Mouse (Mus musculus): ENCODE data around the gene Zfp316.

DNA sequence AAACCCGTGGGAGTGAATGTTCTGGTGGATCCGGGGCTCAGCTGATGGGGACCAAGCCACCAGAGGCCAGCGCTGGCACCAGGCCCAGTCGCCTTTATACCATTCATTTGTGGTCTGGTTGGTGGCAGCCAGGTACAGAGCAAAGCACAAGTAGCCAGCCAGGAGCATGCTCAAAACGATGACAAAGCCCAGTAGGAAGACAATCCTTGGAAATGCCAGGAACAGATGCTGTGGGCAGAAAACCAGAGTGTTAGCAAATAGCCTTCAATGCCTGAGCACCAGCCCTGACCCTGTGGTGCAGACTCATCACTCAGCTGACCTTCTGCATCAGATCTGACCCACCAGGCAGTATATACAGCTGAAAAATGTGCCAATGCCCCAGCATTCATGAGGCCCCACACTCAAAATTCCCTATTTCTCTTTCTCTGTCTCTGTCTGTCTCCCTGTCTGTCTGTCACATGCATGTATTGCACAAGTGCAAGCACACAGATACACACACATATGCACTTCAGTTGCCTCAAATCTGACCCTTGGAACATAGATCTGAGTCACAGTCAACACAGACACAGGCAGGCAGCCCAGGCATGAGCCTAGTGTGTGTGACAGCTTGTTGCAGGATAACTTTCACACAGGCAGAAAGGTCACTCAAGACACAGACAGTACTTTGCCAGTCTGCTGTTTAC, 46.9 kb upstream of the Zfp316 start:
- no peak for TF ChIP-seq CTCF (IDR thresholded peaks at IDR 0.05)
- no peak for TF ChIP-seq POLR2A (IDR thresholded peaks at IDR 0.05; ENCODE audit: insufficient read depth, low read depth, low read length)
- no peak for TF ChIP-seq EP300 (IDR thresholded peaks at IDR 0.05; ENCODE audit: insufficient read depth, low read depth, low read length)
